Mouse (Mus musculus) stomach, postnatal 0 days (tissue): ENCODE data around the gene Zfp605.

Source experiments
- CTCF ChIP-seq: IDR thresholded peaks from 2 replicates; pipeline ENCODE4 v1.5.1; 2016; ENCODE audit warnings: antibody characterized with exemption, low read depth, mild to moderate bottlenecking, moderate library complexity
- EP300 ChIP-seq: optimal IDR thresholded peaks from 2 replicates; pipeline ENCODE3; 2016; ENCODE audit warnings: antibody characterized with exemption

DNA sequence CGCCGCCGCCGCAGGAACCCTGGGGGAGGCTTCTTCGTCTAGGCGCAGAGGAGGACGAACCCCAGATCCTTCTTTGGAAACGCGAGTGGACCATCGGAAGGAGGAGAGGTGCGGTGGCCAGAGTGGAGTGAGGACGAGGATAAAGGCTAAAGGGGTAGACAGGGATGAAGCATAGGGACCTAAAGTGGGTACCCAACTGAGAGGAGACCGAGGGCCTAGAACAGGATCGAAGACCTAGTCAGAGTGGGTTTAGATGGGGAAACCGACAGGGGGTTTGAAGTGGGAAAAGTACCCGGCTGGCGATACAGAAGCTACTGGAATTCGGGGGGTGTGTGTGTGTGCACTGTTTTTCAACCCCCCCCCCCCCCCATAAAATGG lies 26.2 kb downstream of the Zfp605 start:
- TF ChIP-seq CTCF (no peak), EP300 (no peak)
